Mouse (Mus musculus) embryo, embryonic 11 days (tissue): ENCODE results near the gene Gm10198.

Source experiments
- DNase-seq: peaks from one replicate; pipeline ENCODE4 v3.0.0-alpha.2; 2015

Gene Gm10198

GRCm38 (mm10) chr13:111592485-111592884 lies at the start of gene Gm10198:
Gm10198 (plus strand) TSS chr13:111592785.
- DNase-seq: no peak

GRCm38 (mm10) chr13:111545286-111545685 lies 47.3 kb upstream of the Gm10198 start:
- DNase-seq: no peak

GRCm38 (mm10) chr13:111552769-111553168 lies 39.8 kb upstream of the Gm10198 start:
- DNase-seq: no peak

DNA sequence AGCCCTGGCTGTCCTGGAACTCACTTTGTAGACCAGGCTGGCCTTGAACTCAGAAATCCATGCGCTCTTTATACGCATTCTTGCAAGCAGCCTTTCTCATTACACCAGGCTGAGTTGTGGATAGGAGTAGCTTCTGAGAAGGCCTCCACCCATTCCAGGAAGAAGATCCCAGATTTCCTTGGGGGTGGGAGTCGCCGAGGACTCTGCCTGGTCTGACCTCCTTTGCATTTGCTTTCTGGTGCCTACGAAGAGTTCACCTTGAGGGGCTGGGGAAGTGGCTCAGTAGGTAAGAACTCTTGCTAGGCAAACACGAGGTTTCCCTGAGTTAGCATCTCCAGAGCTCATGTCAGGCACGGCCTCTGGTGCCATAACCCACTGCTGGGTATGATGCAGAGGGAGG lies 39.4 kb upstream of the Gm10198 start:
- no peak for DNase-seq

DNA sequence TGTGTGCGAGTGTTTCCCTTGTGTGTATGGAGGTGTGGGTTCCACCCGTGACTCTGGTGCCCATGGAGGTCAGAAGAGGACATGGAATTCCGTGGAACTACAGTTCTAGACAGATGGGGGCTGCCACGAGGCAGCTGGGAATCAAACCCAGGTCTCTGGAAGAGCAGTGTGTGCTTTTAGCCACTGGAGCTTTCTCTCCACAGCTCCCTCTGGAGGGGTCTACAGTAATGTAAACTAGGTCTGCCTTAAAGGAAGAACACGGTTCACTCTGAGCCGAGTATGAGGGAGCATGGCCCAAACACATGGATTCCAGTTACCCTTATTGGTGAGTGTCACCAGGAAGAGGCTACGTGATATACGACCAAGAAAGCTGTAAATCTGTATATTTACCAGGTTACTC lies 38.6 kb upstream of the Gm10198 start:
- no peak for DNase-seq

- DNase-seq: peak; percentile 28
Measured at GRCm38 (mm10) chr13:111555333-111555732, 37.3 kb upstream of the Gm10198 start.

- DNase-seq: no peak
Measured at GRCm38 (mm10) chr13:111556375-111556774, 36.2 kb upstream of the Gm10198 start.

DNA sequence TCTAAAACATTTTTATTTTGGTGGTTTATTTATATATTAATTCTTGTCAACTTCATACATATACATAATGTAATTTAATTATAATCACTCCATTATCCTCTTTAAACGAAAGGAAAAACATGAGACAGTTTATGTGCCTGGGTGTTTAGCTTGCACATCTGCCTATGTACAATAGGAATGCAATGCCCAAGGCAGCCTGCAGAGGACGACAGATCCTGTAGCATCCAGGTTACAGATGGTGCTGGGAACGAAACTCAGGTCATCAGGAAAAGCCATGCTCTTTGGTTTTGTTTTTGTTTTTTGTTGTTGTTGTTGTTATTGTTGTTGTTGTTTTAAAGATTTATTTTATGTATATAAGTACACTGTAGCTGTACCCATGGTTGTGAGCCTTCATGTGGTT lies 32.4 kb upstream of the Gm10198 start:
- DNase-seq: no peak

- no peak for DNase-seq
Measured at GRCm38 (mm10) chr13:111562595-111562994, 30.0 kb upstream of the Gm10198 start.

DNA sequence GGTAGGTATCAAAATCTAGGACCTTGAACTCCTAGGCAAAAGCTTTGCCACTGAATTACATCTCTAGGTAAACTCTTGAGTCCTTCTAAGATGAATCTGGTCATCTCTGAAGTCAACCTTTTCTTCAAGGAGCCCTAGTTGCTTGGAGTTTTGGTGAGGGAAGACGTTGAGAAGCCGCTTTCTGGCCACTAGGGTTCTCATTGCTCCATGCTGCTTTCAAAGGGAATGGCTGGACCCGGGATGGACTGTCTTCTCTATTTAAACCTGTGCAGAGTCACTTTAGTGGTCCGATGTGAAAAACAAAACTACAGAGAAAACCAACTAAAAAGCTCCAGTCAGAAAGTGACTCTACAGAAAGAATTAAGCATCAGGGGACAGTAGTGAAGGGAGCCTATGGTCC lies 18.4 kb upstream of the Gm10198 start:
- DNase-seq: peak; percentile 21

DNA sequence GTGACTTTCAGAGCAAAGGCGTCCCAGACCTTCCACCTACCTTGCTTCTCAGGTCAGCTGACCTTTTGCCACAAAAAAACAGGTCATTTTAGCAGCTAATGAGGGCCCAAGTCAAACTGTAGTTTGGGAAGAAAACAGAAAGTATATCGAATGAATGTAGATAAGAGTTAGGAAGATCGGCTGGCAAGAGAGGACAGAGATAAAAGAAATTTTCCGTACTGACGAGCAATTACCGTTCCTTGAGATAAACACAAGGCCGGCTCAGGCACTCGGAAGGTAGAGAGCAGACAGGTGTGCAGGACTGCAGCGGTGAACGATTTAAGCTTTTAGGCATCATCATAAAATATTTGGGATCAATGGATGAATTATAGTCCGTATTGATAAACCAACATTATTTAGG lies 15.4 kb upstream of the Gm10198 start:
- no peak for DNase-seq

GRCm38 (mm10) chr13:111580054-111580453 lies 12.5 kb upstream of the Gm10198 start:
- no peak for DNase-seq

DNA sequence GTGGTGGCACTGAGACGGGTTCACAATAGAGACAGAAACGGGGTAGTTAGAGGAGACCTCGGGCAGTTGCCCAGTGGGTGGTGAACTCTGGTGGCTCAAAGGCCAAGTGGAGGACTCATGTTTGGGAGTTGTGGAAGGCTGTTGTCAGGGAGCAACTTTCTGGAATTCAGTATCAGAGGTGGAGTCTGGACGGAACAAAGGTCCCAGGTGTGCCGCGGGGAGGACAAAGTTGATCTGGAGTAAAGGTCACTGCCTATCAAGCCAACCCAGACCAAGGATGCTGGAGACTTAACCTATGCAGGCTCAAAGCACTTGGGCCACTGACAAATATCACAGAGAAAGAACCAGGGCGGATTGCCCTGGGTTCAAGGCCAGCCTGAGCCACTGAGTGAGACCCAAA lies 5.5 kb downstream of the Gm10198 start:
- no peak for DNase-seq

- no peak for DNase-seq
Measured at GRCm38 (mm10) chr13:111601383-111601782, 8.8 kb downstream of the Gm10198 start.

DNA sequence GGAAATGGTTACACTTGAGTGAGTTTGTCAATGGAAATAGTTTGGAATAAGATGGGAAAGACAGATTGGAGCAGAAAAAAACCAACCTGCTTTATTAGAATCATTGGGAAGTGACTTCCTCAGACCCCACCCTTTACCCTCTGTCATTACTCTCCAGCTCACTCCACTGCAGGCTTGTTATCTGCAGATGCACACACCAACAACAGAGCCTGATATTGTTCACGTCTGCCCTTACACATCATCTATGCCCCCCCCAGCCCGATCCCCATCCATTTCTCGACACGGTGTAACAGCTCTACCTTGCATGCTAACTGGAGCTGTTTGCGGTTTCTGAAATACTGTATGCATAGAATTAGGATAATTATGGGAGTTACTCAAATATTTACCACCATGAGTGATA lies 12.2 kb downstream of the Gm10198 start:
- DNase-seq: no peak

DNA sequence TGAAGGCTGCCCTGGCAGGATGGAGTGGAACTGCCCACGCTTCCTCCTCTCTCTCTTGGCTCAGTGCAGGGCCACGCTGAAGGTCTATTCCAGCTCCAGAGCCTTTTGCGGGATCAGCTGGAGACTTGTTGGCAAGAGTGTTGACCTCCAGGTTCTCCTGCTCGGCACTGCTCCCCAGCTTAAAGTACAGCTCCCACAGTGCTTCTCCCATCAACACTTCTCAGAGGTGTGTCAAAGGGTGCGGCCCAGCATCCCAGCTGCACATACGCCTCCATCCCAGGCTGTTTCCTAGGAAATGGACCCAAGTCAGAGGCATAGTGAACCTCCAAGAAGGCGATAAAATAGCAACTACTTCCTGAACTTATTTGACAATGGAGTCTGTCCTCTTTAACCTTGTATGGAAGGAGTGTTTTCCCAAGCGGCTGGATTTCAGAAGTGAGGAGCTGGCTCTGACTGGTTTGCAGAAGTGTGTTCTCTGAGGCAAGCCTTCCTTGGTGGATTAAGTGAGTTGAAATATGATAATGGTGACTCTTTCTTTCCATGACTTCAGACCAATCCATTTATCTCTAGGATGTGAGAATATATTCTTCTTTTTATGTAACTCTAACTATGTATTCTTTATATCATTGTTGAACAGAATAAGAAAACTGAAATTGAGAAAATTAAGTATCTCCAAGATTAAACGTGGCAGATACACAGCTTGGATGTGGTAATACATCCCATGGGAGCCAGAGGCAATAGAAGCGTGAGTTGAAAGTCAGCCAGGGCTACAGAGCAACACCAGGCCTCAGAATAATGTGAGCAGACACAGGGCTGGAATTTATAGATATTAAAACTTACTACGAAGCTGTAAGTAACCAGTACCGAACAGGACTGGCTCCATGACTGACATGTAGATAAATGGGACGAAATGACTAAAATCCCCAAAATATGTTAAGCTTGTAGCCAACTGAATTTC lies 23.9 kb downstream of the Gm10198 start:
- DNase-seq: no peak

GRCm38 (mm10) chr13:111620433-111620832 lies 27.8 kb downstream of the Gm10198 start:
- no peak for DNase-seq

DNA sequence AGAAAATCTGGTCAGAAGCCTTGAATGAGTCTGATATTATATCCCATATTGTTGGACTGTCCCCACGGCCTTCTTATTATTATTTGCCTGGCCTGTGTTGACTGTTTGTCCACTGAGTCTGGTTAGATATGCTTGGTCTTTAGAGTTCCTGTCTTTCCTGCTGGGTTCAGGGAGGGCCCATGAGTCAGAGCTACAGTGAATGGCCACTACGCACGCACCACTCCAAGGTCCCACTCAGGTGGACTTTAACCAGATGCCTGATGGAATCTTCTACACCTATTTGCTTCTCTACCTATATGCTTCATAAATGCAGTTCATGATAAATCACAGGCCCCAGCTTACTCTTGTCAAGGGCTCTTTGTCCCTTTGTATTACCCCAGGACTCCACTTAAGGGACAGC lies 29.8 kb downstream of the Gm10198 start:
- no peak for DNase-seq

- DNase-seq: no peak
Measured at GRCm38 (mm10) chr13:111623112-111623511, 30.5 kb downstream of the Gm10198 start.

- DNase-seq: no peak
Measured at GRCm38 (mm10) chr13:111624115-111624514, 31.5 kb downstream of the Gm10198 start.

DNA sequence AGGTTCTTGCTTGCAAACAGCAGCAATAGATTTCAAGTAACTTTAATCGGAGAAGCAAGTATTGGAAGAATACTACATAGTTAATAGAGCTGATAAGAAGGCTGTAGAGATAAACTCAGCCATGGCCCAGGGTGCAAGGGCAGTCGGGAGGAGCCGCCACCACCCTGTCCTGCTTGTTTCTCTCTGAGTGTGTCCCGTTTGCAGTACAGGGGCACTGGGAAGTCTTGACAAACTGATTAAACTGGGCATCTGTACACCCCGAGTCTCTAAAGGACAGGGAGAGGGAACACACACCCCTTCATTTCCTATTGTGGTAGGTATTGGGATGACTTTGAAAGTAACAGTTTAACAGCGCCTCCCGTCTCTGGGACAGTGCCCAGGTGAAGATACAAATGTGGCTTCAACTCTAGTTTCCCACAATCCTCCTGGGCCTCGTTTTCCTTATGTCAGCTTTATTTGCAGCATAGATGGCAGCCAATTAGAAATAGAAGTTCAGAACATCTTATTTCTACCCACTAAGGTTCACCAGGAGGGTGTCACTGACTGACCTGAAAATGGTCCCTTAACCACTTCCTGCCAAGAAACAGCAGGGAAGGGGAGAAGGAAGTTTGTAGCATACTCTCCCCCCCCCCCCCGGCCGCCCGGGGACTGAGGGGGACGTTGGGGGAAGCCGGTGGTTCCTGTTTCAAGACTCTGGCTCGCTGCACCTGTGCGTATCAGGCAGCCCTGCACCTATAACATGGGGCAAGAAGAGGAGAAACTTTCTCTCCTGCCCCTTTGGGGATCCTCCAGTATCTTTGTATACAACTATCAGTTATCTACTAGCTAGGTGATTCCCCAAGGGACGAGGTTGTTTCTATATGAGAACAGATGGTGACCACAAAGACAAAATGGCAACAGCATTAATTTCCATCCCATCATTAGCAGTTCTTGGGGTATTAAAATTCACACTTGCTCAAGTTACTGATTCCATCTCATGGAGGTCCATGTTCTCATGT lies 41.9 kb downstream of the Gm10198 start:
- DNase-seq: no peak

GRCm38 (mm10) chr13:111640319-111640718 lies 47.7 kb downstream of the Gm10198 start:
- DNase-seq: no peak
